Mouse (Mus musculus): ENCODE data around the gene Ankrd22.

DNA sequence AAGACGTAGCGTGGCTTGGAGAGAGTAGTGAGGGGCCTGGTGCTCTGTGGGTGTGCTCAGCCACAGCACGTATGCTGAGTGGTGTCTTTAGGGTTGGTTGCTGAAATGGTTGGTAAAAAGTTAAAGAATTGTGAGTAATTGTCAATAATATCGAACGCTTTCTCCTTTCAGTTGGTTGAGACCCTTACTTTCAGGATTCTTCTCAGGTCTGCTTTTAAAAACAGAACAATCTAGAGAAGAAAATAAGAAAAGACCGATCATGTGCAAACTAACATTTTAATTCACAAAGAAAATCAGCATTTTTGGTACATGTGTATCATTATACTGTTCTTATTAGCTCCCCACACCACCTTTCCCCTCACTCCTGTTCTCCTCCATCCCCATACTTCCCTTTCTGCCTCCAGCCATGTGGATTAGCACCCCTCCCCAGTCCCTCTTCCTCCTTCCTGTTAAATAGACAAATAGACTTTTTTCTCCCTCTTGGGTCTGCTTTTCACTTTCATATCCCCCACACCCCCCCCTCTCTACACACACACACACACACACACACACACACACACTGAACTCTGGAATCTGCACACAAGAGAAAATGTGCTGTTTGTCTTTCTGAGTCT lies 28.4 kb upstream of the Ankrd22 start:
- TF ChIP-seq CTCF (IDR thresholded peaks at IDR 0.05) (no peak), EP300 (IDR thresholded peaks at IDR 0.05) (no peak)
